Mouse (Mus musculus) myocyte (in vitro differentiated cells): ENCODE measurements at regions not wholly inside any gene's neighbourhood (a gene's known extent, or its start where the extent isn't known, plus 50 kb on each side); places are given as distances from the start of the nearest gene placed in this dataset.

Source experiments
- H3K27me3 ChIP-seq: one replicate; pipeline ENCODE4 v1.6.1; 2011; ENCODE audit not compliant: control insufficient read depth, insufficient read depth, insufficient read length
- H3K36me3 ChIP-seq: one replicate; pipeline ENCODE4 v1.6.1; 2011; ENCODE audit not compliant: control insufficient read depth, insufficient read depth
- H3K4me2 ChIP-seq: one replicate; pipeline ENCODE4 v1.6.1; 2011; ENCODE audit warnings: low read depth, control low read depth
- H3K4me3 ChIP-seq: one replicate; pipeline ENCODE4 v1.5.1; 2011; ENCODE audit warnings: mild to moderate bottlenecking, control low read depth, moderate library complexity
- H3K79me2 ChIP-seq: one replicate; pipeline ENCODE4 v1.6.1; 2011; ENCODE audit not compliant: control insufficient read depth, insufficient read depth
- H3ac ChIP-seq: one replicate; pipeline ENCODE4 v1.6.1; 2011; ENCODE audit not compliant: control insufficient read depth, insufficient read length
- CEBPB ChIP-seq: IDR thresholded peaks from 2 replicates; pipeline ENCODE4 v1.6.1; 2011; ENCODE audit warnings: mild to moderate bottlenecking, moderate library complexity; ENCODE audit not compliant: poor library complexity, insufficient read depth, severe bottlenecking
- E2F4 ChIP-seq: IDR thresholded peaks from one replicate; pipeline ENCODE4 v1.6.1; 2011; ENCODE audit warnings: mild to moderate bottlenecking, control low read depth, moderate library complexity; ENCODE audit not compliant: insufficient read depth
- MAX ChIP-seq: IDR thresholded peaks from one replicate; pipeline ENCODE4 v1.6.1; 2011; ENCODE audit warnings: low read depth, mild to moderate bottlenecking, control low read depth
- MYOD1 ChIP-seq, 3 experiments: IDR thresholded peaks; one replicate each; pipeline ENCODE4 v1.6.1; 2011; ENCODE audit warnings: control low read depth in 2 of 3, low read depth in 2 of 3, mild to moderate bottlenecking in 2 of 3, moderate library complexity in 1 of 3; ENCODE audit not compliant: insufficient read length in 2 of 3, control insufficient read depth in 1 of 3
- MYOG ChIP-seq, 3 experiments: IDR thresholded peaks; one replicate each; pipeline ENCODE4 v1.6.1; 2011; ENCODE audit warnings: control low read depth in 2 of 3, low read depth in 2 of 3, mild to moderate bottlenecking in 2 of 3; ENCODE audit not compliant: insufficient read length in 2 of 3, control insufficient read depth in 1 of 3, insufficient read depth in 1 of 3
- POLR2A ChIP-seq: IDR thresholded peaks from one replicate; pipeline ENCODE4 v1.6.1; 2011; ENCODE audit warnings: low read depth, mild to moderate bottlenecking, control low read depth, moderate library complexity; ENCODE audit not compliant: insufficient read length
- POLR2AphosphoS2 ChIP-seq: IDR thresholded peaks from one replicate; pipeline ENCODE4 v1.6.1; 2011; ENCODE audit warnings: low read depth, control low read depth; ENCODE audit not compliant: insufficient read length
- REST ChIP-seq: IDR thresholded peaks from one replicate; pipeline ENCODE4 v1.6.1; 2011; ENCODE audit warnings: mild to moderate bottlenecking, control low read depth, moderate library complexity; ENCODE audit not compliant: insufficient read depth, insufficient read length
- SRF ChIP-seq: IDR thresholded peaks from one replicate; pipeline ENCODE4 v1.6.1; 2011; ENCODE audit warnings: low read depth; ENCODE audit not compliant: control insufficient read depth, insufficient read length
- TCF12 ChIP-seq: IDR thresholded peaks from one replicate; pipeline ENCODE4 v1.6.1; 2011; ENCODE audit warnings: mild to moderate bottlenecking, control low read depth; ENCODE audit not compliant: poor library complexity, insufficient read depth, severe bottlenecking
- TCF3 ChIP-seq: IDR thresholded peaks from one replicate; pipeline ENCODE4 v1.6.1; 2011; ENCODE audit warnings: low read depth, control low read depth; ENCODE audit not compliant: insufficient read length
- USF1 ChIP-seq: IDR thresholded peaks from one replicate; pipeline ENCODE4 v1.6.1; 2011; ENCODE audit warnings: low read depth, mild to moderate bottlenecking, control low read depth, moderate library complexity

DNA sequence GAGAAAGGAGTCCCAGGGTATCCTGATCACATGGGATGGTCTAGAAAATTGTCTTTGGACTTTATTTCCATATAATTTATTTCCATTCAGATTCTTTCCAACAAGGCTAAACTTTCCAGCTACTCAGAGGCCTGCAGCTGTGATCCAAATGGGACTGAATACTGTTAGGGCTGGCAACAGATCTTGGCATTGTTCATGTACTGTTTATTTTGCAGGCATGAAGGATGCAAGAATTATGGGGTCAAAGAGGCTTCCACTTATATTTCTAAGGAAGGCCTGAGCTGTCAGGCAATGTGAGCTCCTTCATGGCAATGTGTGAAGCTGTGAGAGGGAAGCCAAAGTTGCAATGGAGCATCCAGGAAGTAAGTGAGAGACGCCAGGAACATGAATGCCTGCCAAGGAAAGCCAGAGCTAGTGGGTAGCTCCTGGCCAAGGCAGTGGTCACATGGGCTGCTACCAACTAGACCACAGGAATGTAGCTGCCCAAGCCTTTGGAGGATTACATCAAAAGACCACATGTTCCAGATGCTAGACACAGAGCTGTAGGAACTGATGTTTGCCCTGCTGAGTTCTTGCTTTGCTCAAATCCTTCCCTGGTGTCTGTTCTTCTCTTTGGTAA is 261.8 kb upstream of the Sox11 start:
- Histone ChIP-seq H3K4me2 (no peak overlapping the region), H3K4me3 (no peak overlapping the region), H3K79me2 (no peaks in the 10 kb centered on the region), H3ac (no peak overlapping the region), H3K27me3 (no peaks in the 10 kb centered on the region), H3K36me3 (no peaks in the 10 kb centered on the region)
- TF ChIP-seq USF1: peak; percentile 94
- 0 out of 2 replicates have a peak, but pooled peaks have one; percentile 37 for TF ChIP-seq CEBPB
- no peak for TF ChIP-seq TCF12
- TF ChIP-seq REST: no peak

DNA sequence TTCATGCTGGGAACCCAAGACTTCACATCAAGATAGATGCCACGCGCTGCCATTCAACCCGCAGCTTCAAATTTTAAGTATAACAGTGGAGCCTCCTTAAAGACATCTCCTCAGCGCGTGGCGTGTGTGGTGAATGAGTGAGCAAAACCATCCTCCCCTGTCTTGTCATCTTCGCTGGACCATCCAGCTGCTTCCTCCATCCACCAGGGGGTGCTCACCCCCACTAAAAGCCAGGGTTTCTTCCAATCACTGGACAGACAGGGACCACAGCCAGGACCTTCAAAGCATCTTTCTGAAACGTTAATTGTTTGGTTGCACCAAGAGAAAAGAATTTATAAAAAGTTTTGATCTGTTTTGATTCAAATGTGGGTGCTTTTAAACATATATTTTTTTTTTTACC is 256.8 kb upstream of the Sox11 start:
- no peaks in the 10 kb centered on the region for H3K79me2 ChIP-seq
- no peaks in the 10 kb centered on the region for H3K27me3 ChIP-seq
- no peak overlapping the region for H3ac ChIP-seq
- TF ChIP-seq TCF12: no peak
- no peak for TF ChIP-seq MYOG (IDR thresholded peaks at IDR 0.05; ENCODE audit: control insufficient read depth in 1 of 3, insufficient read depth in 1 of 3, insufficient read length in 2 of 3, low read depth in 2 of 3)
- TF ChIP-seq SRF: no peak
- TF ChIP-seq POLR2AphosphoS2: no peak
- TF ChIP-seq USF1: no peak
- TF ChIP-seq E2F4: no peak
- TF ChIP-seq MYOD1 (IDR thresholded peaks at IDR 0.05; ENCODE audit: control insufficient read depth in 1 of 3, insufficient read length in 2 of 3, low read depth in 2 of 3): no peak
- TF ChIP-seq MAX: no peak
- no peak for TF ChIP-seq POLR2A
- H3K36me3 ChIP-seq: no peaks in the 10 kb centered on the region
- H3K4me3 ChIP-seq: no peak overlapping the region
- H3K4me2 ChIP-seq: no peak overlapping the region

DNA sequence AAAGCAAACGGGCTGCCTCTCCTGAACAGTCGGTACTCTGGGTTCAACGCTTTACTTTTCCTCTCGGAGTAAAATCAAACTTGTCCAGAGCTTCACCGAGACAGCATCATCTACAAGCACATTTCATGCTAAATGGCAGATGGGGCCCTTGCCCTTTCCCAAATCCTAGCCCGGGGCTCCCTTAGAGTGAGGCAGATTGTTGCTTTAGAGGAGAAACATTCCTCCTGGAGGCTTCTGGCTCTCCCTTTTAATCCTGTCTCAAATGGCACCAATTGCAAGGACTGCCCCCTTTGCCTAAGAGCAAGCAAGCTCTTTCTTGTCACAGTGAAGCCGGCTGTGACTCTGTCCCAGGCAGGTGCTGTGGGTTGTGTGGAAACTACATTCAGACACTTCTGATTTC is 255.5 kb upstream of the Sox11 start:
- Histone ChIP-seq H3K27me3 (no peaks in the 10 kb centered on the region), H3K4me2 (no peak overlapping the region), H3K36me3 (no peaks in the 10 kb centered on the region), H3K4me3 (no peak overlapping the region), H3ac (no peak overlapping the region), H3K79me2 (no peaks in the 10 kb centered on the region)
- TF ChIP-seq REST (no peak), MYOD1 (IDR thresholded peaks at IDR 0.05; ENCODE audit: control insufficient read depth in 1 of 3, insufficient read length in 2 of 3, low read depth in 2 of 3) (no peak), MYOG (IDR thresholded peaks at IDR 0.05; ENCODE audit: control insufficient read depth in 1 of 3, insufficient read depth in 1 of 3, insufficient read length in 2 of 3, low read depth in 2 of 3) (no peak), POLR2AphosphoS2 (no peak), MAX (no peak), E2F4 (no peak), USF1 (no peak), TCF3 (no peak), POLR2A (no peak), CEBPB (no peak)

DNA sequence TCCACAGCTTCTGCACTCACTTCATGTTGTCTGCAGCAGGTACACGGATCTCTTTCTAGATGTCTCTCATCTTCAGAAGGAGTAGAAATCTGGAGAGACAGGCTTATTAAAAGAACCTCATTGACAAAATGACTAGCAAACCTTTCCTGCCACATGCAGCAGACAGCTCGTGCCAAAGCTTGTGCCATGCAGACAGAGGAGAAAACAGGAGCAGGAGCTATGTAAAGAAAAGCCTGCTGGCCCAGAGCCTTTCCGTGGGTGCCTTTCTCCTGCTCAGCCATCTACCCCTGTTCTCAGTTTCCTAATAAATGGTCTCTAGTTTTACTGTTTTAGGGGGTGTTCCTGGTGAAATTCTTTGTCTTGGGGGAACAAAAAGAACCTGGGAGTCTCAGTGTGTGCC is 254.9 kb upstream of the Sox11 start:
- no peak overlapping the region for H3ac ChIP-seq
- H3K79me2 ChIP-seq: no peaks in the 10 kb centered on the region
- H3K4me2 ChIP-seq: no peak overlapping the region
- TF ChIP-seq SRF: no peak
- no peak overlapping the region for H3K4me3 ChIP-seq
- no peaks in the 10 kb centered on the region for H3K27me3 ChIP-seq
- H3K36me3 ChIP-seq: no peaks in the 10 kb centered on the region

DNA sequence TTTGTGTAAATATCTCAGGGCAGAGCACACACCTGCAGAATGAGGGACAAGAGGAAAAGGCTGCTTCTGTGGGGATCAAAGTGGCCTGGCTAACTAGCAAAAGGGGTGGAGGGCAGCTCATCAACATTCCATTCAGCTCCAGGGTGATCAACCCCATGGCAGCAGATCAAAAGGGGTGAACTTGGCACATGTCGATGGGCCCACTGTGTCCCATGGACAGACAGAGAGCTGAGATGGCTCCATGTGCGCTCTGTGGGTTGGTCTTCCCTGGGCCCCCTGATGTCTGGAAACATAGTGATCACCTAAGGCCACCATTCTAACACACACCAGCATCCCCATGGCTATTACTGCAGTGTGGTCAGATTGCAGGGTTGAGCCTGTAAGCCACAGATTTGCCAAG is 253.2 kb upstream of the Sox11 start:
- Histone ChIP-seq H3K36me3 (no peaks in the 10 kb centered on the region), H3K4me3 (no peak overlapping the region), H3K4me2 (no peak overlapping the region), H3ac (no peak overlapping the region), H3K79me2 (no peaks in the 10 kb centered on the region), H3K27me3 (no peaks in the 10 kb centered on the region)
- TF ChIP-seq REST (no peak), TCF3 (no peak), MAX (no peak), POLR2AphosphoS2 (no peak), MYOG (IDR thresholded peaks at IDR 0.05; ENCODE audit: control insufficient read depth in 1 of 3, insufficient read depth in 1 of 3, insufficient read length in 2 of 3, low read depth in 2 of 3) (no peak), MYOD1 (IDR thresholded peaks at IDR 0.05; ENCODE audit: control insufficient read depth in 1 of 3, insufficient read length in 2 of 3, low read depth in 2 of 3) (no peak)
